8 mouse cellular contexts compared by ENCODE assay signal in the genomic region with DNA sequence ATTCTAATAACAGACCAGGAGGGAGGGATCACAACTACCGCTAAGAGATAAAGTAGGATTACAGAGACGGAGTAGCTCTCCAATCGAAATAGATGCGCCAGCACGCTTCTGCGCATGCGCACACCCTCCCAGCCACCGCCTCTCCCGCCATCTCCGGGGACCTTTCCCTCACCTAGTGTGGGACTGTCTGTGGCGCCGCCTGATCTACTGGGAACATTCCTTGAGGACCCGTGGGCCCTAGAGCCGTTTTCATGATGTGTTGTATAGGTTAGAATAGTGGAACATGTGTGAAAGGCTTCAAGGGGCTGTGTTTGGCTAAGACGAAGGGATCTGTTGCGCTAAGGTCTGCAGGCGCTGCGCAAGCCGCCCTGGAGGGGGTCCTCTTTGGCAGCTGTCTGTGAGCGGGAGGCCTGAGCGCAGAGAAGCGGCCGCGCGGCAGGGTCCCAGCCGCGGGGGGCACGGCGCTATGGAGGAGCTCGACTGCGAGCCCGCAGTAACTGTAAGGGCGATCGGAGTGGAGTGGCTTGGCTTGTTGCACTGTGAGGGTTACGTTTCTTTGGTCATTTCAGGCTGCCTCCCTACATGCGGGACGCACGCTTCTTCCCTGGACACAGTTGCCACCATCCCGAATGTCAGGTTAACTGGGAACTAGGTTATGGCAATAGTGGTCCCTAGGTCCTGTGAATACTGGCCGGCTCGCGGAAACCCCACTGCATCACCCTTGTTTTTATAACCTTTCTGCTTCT. TPM values are rescaled to one million over a fixed set of nuclear protein-coding genes. Genes with fewer than 3 reads are reported as not detected.
DNase-seq lines count a peak whose midpoint lies in the region; ATAC-seq and TF ChIP-seq lines count a peak whose summit lies in the region.

Gene Nup85 (plus strand): TSS at position 371 of the 746 bp plus-strand sequence.

- no peak for TF ChIP-seq CTCF in C2C12 (IDR thresholded peaks at IDR 0.05; ENCODE audit: control insufficient read depth, insufficient read depth, insufficient read length)
- TF ChIP-seq CTCF in brain, embryonic 14.5 days (IDR thresholded peaks at IDR 0.05; ENCODE audit: borderline replicate concordance, extremely low read depth, insufficient read depth, insufficient read length): no peak
- TF ChIP-seq CTCF in liver, adult 2 months (IDR thresholded peaks at IDR 0.05; ENCODE audit: low read depth, low read length): no peak

- H3K9ac ChIP-seq in heart, embryonic 11.5 days (ENCODE audit: low read depth, low read length): peak within 1 kb of the TSS; percentile 91
- peak within 1 kb of the TSS; percentile 75 for H3K9ac ChIP-seq in kidney, embryonic 16.5 days (replicated peaks; ENCODE audit: low read length)
- peak within 1 kb of the TSS; percentile 82 for H3K9ac ChIP-seq in liver, adult 2 months (ENCODE audit: low read depth, low read length)

- H3K36me3 ChIP-seq in C2C12 (ENCODE audit: control insufficient read depth, insufficient read depth) (peaks cover 41% of the 10 kb centered on the region), myocyte (ENCODE audit: control insufficient read depth, insufficient read depth) (peaks cover 3% of the 10 kb centered on the region)
- peaks cover 40% of the 10 kb centered on the region for H3K36me3 ChIP-seq in erythroblast, embryonic 14.5 days (ENCODE audit: control insufficient read depth)
- H3K36me3 ChIP-seq in heart, embryonic 11.5 days (ENCODE audit: control insufficient read depth, insufficient read depth, low read length): peaks cover 12% of the 10 kb centered on the region; the same call in 1 of the 2 replicates
- peaks cover 27% of the 10 kb centered on the region for H3K36me3 ChIP-seq in kidney, embryonic 16.5 days (ENCODE audit: insufficient read depth, low read length)
- peaks cover 15% of the 10 kb centered on the region; the same call in 1 of the 2 replicates for H3K36me3 ChIP-seq in liver, adult 2 months (ENCODE audit: control insufficient read depth, insufficient read depth, low read length)
- H3K36me3 ChIP-seq in splenic B cell, adult 2 months (ENCODE audit: control insufficient read depth, insufficient read depth, low read length, poor library complexity, severe bottlenecking): peaks cover 2% of the 10 kb centered on the region

- H3K79me2 ChIP-seq in C2C12 (ENCODE audit: control insufficient read depth, insufficient read depth): peaks cover 51% of the 10 kb centered on the region
- peaks cover 3% of the 10 kb centered on the region; the same call in 1 of the 2 replicates for H3K79me2 ChIP-seq in liver, adult 2 months (ENCODE audit: control insufficient read depth, insufficient read depth, low read length)
- peaks cover 25% of the 10 kb centered on the region for H3K79me2 ChIP-seq in myocyte (ENCODE audit: control insufficient read depth, insufficient read depth)

- H3K4me2 ChIP-seq in heart, embryonic 11.5 days: peak within 1 kb of the TSS; percentile 85
- H3K4me2 ChIP-seq in kidney, embryonic 16.5 days (replicated peaks; ENCODE audit: low read depth, low read length): peak within 1 kb of the TSS; percentile 67
- H3K4me2 ChIP-seq in myocyte (ENCODE audit: low read depth): peak within 1 kb of the TSS; percentile 89

- H3ac ChIP-seq in C2C12 (ENCODE audit: control insufficient read depth, insufficient read length, low read depth) (peak within 1 kb of the TSS; percentile 99), myocyte (ENCODE audit: control insufficient read depth, insufficient read length) (peak within 1 kb of the TSS; percentile 5)

- H3K79me3 ChIP-seq in C2C12 (ENCODE audit: low read depth): peaks cover 45% of the 10 kb centered on the region

- TF ChIP-seq POLR2A in brain, embryonic 14.5 days (IDR thresholded peaks at IDR 0.05; ENCODE audit: borderline replicate concordance, extremely low read depth, insufficient read depth, insufficient read length, poor library complexity, severe bottlenecking): peak; percentile 84
- TF ChIP-seq POLR2A in liver, adult 2 months (IDR thresholded peaks at IDR 0.05; ENCODE audit: extremely low read depth, insufficient read depth, low read length): peak; percentile 8; the same call in 1 of the 2 replicates
- TF ChIP-seq POLR2A in myocyte (IDR thresholded peaks at IDR 0.05; ENCODE audit: insufficient read length, low read depth): peak; percentile 79

- peak; percentile 98 for DNase-seq in brain, embryonic 14.5 days (ENCODE audit: low read depth)
- peak; percentile 82 for DNase-seq in liver, adult 2 months (ENCODE audit: extremely low read depth, low read depth, low spot score)
- DNase-seq in splenic B cell, adult 2 months (ENCODE audit: low read depth, low spot score): peak; percentile 97

- H3K9me3 ChIP-seq in erythroblast, embryonic 14.5 days (ENCODE audit: control insufficient read depth, low read length): no peaks in the 10 kb centered on the region
- H3K9me3 ChIP-seq in heart, embryonic 11.5 days (replicated peaks; ENCODE audit: control insufficient read depth, low read length): no peaks in the 10 kb centered on the region
- no peaks in the 10 kb centered on the region for H3K9me3 ChIP-seq in kidney, embryonic 16.5 days (ENCODE audit: low read length)

- H3K27me3 ChIP-seq in C2C12 (ENCODE audit: control insufficient read depth, insufficient read depth, insufficient read length) (no peaks in the 10 kb centered on the region), myocyte (ENCODE audit: control insufficient read depth, insufficient read depth, insufficient read length) (no peaks in the 10 kb centered on the region)
- H3K27me3 ChIP-seq in erythroblast, embryonic 14.5 days (ENCODE audit: control insufficient read depth): no peaks in the 10 kb centered on the region
- no peaks in the 10 kb centered on the region for H3K27me3 ChIP-seq in heart, embryonic 11.5 days (ENCODE audit: control insufficient read depth, insufficient read depth, low read length)
- no peaks in the 10 kb centered on the region for H3K27me3 ChIP-seq in kidney, embryonic 16.5 days (ENCODE audit: insufficient read depth, low read length)
- H3K27me3 ChIP-seq in liver, adult 2 months (ENCODE audit: control insufficient read depth, insufficient read depth, low read length): no peaks in the 10 kb centered on the region
- no peaks in the 10 kb centered on the region for H3K27me3 ChIP-seq in splenic B cell, adult 2 months (ENCODE audit: control insufficient read depth, insufficient read depth, low read length, poor library complexity, severe bottlenecking)

- whole genome bisulfite sequencing in heart, embryonic 11.5 days (ENCODE audit: insufficient replicate concordance): under 1% methylated on average over 42 of the region's 42 CpGs
- WGBS in kidney, embryonic 16.5 days: under 1% methylated on average over 42 of the region's 42 CpGs
- WGBS in liver, adult 2 months: under 1% methylated on average over 42 of the region's 42 CpGs

- ATAC-seq in heart, embryonic 11.5 days (replicated peaks; ENCODE audit: insufficient number of reproducible peaks, low FRiP score, low TSS enrichment): peak; percentile 91
- ATAC-seq in kidney, embryonic 16.5 days (ENCODE audit: low FRiP score, low TSS enrichment): peak; percentile 94

- peak within 1 kb of the TSS; percentile 90 for H3K4me3 ChIP-seq in C2C12 (ENCODE audit: insufficient read depth, poor library complexity, severe bottlenecking)
- H3K4me3 ChIP-seq in erythroblast, embryonic 14.5 days (replicated peaks): peak within 1 kb of the TSS; percentile 99
- peak within 1 kb of the TSS; percentile 86 for H3K4me3 ChIP-seq in heart, embryonic 11.5 days (ENCODE audit: low read depth, low read length)
- H3K4me3 ChIP-seq in kidney, embryonic 16.5 days (ENCODE audit: low read length): peak within 1 kb of the TSS; percentile 92
- peak within 1 kb of the TSS; percentile 77 for H3K4me3 ChIP-seq in liver, adult 2 months (ENCODE audit: insufficient read depth, low read depth, low read length)
- H3K4me3 ChIP-seq in myocyte: peak within 1 kb of the TSS; percentile 69

- peaks cover 40% of the 10 kb centered on the region for H3K4me1 ChIP-seq in erythroblast, embryonic 14.5 days (ENCODE audit: control insufficient read depth)
- peaks cover 9% of the 10 kb centered on the region for H3K4me1 ChIP-seq in heart, embryonic 11.5 days (ENCODE audit: control insufficient read depth, insufficient read depth, low read length)
- peaks cover 10% of the 10 kb centered on the region for H3K4me1 ChIP-seq in kidney, embryonic 16.5 days (ENCODE audit: insufficient read depth, low read length)
- H3K4me1 ChIP-seq in liver, adult 2 months (ENCODE audit: control insufficient read depth, insufficient read depth, low read length): no peaks in the 10 kb centered on the region; the same call in 1 of the 2 replicates

- peak within 1 kb of the TSS; percentile 84 for H3K27ac ChIP-seq in heart, embryonic 11.5 days (ENCODE audit: low read depth, low read length)
- H3K27ac ChIP-seq in kidney, embryonic 16.5 days (ENCODE audit: low read length): peak within 1 kb of the TSS; percentile 81
- peak within 1 kb of the TSS; percentile 63 for H3K27ac ChIP-seq in liver, adult 2 months (replicated peaks; ENCODE audit: insufficient read depth, low read depth, low read length)

TF ChIP-seq in C2C12, 6 proteins besides CTCF, POLR2A, EP300 and RAD21:
- no peak for TF ChIP-seq FOSL1 (IDR thresholded peaks at IDR 0.05; ENCODE audit: insufficient read depth, low read length, poor library complexity, severe bottlenecking)
- no peak for TF ChIP-seq MYOG (IDR thresholded peaks at IDR 0.05; ENCODE audit: control insufficient read depth, extremely low read depth, insufficient read length)
- TF ChIP-seq CEBPB (IDR thresholded peaks at IDR 0.05; ENCODE audit: low read depth): no peak
- no peak for TF ChIP-seq USF1 (IDR thresholded peaks at IDR 0.05; ENCODE audit: low read depth)
- TF ChIP-seq MYOD1 (IDR thresholded peaks at IDR 0.05; ENCODE audit: control insufficient read depth, insufficient read length, low read depth): peak; percentile 35
- peak; percentile 100 for TF ChIP-seq MAX (IDR thresholded peaks at IDR 0.05)

TF ChIP-seq in myocyte, 11 proteins besides CTCF, POLR2A, EP300 and RAD21 (continues in another document):
- TF ChIP-seq USF1 (IDR thresholded peaks at IDR 0.05; ENCODE audit: low read depth): no peak
- peak in 1 of 3 experiments; percentile 68 for TF ChIP-seq MYOD1 (IDR thresholded peaks at IDR 0.05; ENCODE audit: control insufficient read depth in 1 of 3, insufficient read length in 2 of 3, low read depth in 2 of 3)
- TF ChIP-seq MAX (IDR thresholded peaks at IDR 0.05; ENCODE audit: low read depth): peak; percentile 100
- TF ChIP-seq TCF3 (IDR thresholded peaks at IDR 0.05; ENCODE audit: insufficient read length, low read depth): no peak
- TF ChIP-seq POLR2AphosphoS2 (IDR thresholded peaks at IDR 0.05; ENCODE audit: insufficient read length, low read depth): peak; percentile 77
- TF ChIP-seq REST (IDR thresholded peaks at IDR 0.05; ENCODE audit: insufficient read depth, insufficient read length): no peak

RNA-seq across cellular contexts. Expression of gene Nup85, which starts in this region (rescaled TPM):
- polyA plus RNA-seq in C2C12 (2012; fragmentation: generic; extraction: Trizol) (110 TPM), myocyte (2012; fragmentation: generic; extraction: Trizol) (41.1 TPM)
- polyA plus RNA-seq in brain, embryonic 14.5 days (2012; rRNA removed): 105 and 168 TPM in 2 replicates
- polyA plus RNA-seq in erythroblast, embryonic 14.5 days (2012): 2.8 and 4.0 TPM in 2 replicates
- 131 and 133 TPM in 2 replicates for polyA plus RNA-seq in heart, embryonic 11.5 days (2014; fragmentation: Nextera tagmentation; extraction: Ambion mirVana)
- 180 and 184 TPM in 2 replicates for polyA plus RNA-seq in kidney, embryonic 16.5 days (2015; fragmentation: Nextera tagmentation; extraction: Ambion mirVana)
- 21.8 and 24.3 TPM in 2 replicates for total RNA-seq in liver, adult 2 months (2014; rRNA removed)
- 21.9 and 22.4 TPM in 2 replicates for polyA plus RNA-seq in liver, adult 2 months (2012; rRNA removed)

Comparison
In these comparisons a context has a peak if more than half of its experiments do, and no peak if none do; other contexts are left out.
1. Peak in every context shown above with its lines: DNase-seq, ATAC-seq, H3K4me3 ChIP-seq and H3K27ac ChIP-seq.
2. POLR2A ChIP-seq: peak in every context shown above with its lines; median percentile 84 in brain, embryonic 14.5 days; 79 in myocyte; 8 in liver, adult 2 months.